Mouse (Mus musculus) embryonic facial prominence, embryonic 15.5 days (tissue): ENCODE measurements around the gene Qpctl. TPM values are rescaled to one million over a fixed set of nuclear protein-coding genes. Genes with fewer than 3 reads are reported as not detected.

Experiments used
- ATAC-seq: fragments of 200-750 bp; cut with Nextera tagmentation; 2 replicates; pipeline ENCODE4 v1.8.0; 2017; ENCODE audit warnings: low read depth, moderate TSS enrichment; ENCODE audit not compliant: insufficient number of reproducible peaks, low FRiP score, low TSS enrichment
- H3K27ac ChIP-seq: fragments of 300-500 bp; sonication (generic); replicated peaks from 2 replicates; pipeline ENCODE4 v1.5.1; 2015; ENCODE audit warnings: mild to moderate bottlenecking, inconsistent platforms
- H3K27me3 ChIP-seq: fragments of 300-500 bp; sonication (generic); 2 replicates; pipeline ENCODE4 v1.6.1; 2015; ENCODE audit warnings: inconsistent platforms
- H3K36me3 ChIP-seq: fragments of 300-500 bp; sonication (generic); 2 replicates; pipeline ENCODE4 v1.6.1; 2015; ENCODE audit warnings: mild to moderate bottlenecking, inconsistent platforms
- H3K4me1 ChIP-seq: fragments of 300-500 bp; sonication (generic); 2 replicates; pipeline ENCODE4 v1.6.1; 2015; ENCODE audit warnings: inconsistent platforms
- H3K4me2 ChIP-seq: fragments of 300-500 bp; sonication (generic); replicated peaks from 2 replicates; pipeline ENCODE4 v1.6.1; 2015; ENCODE audit warnings: mild to moderate bottlenecking, inconsistent platforms
- H3K4me3 ChIP-seq: fragments of 300-500 bp; sonication (generic); replicated peaks from 2 replicates; pipeline ENCODE4 v1.5.1; 2015; ENCODE audit warnings: mild to moderate bottlenecking, inconsistent platforms
- H3K9ac ChIP-seq: fragments of 300-500 bp; sonication (generic); 2 replicates; pipeline ENCODE4 v1.6.1; 2015; ENCODE audit warnings: inconsistent platforms
- H3K9me3 ChIP-seq: fragments of 300-500 bp; sonication (generic); replicated peaks from 2 replicates; pipeline ENCODE4 v1.6.1; 2016; ENCODE audit warnings: inconsistent platforms
- WGBS: fragments of 180-500 bp; shearing (Covaris S2); methylation state at CpG from one replicate; pipeline ENCODE4 v1.1.7; 2015; 5-methylcytosine and 5-hydroxymethylcytosine counted together
- polyA plus RNA-seq: library from polyadenylated mRNA; unstranded; fragments of >200 nt; fragmentation: Nextera tagmentation; extraction: Ambion mirVana; gene quantifications from 2 replicates; pipeline ENCODE4 v1.2.1, GENCODE M21; 2015

Qpctl gene
- polyA plus RNA-seq, 1 experiment from 2014 or later: 13.9 TPM

GRCm38 (mm10) chr7:19096421-19096976 lies 52.6 kb downstream of the Qpctl start:
- Histone ChIP-seq H3K9me3 (no peaks in the 10 kb centered on the region), H3K9ac (peak overlapping the region; percentile 85; the same call in 1 of the 2 replicates), H3K4me2 (peak overlapping the region; percentile 74), H3K4me3 (peak overlapping the region; percentile 86), H3K36me3 (peaks cover 10% of the 10 kb centered on the region), H3K4me1 (peaks cover 57% of the 10 kb centered on the region), H3K27ac (peak overlapping the region; percentile 99), H3K27me3 (no peaks in the 10 kb centered on the region)
- 55% methylated on average over 5 of the region's 5 CpGs for WGBS
- no peak for ATAC-seq

- 1% methylated on average over 19 of the region's 19 CpGs for WGBS
- peaks cover 60% of the 10 kb centered on the region for H3K4me1 ChIP-seq
These were observed 53.4 kb downstream of the Qpctl start for GRCm38 (mm10) chr7:19095751-19096110.

GRCm38 (mm10) chr7:19094826-19095750 lies 54.0 kb downstream of the Qpctl start:
- Histone ChIP-seq H3K9ac (peak overlapping the region; percentile 85), H3K9me3 (no peaks in the 10 kb centered on the region), H3K4me2 (peak overlapping the region; percentile 74), H3K4me3 (peak overlapping the region; percentile 86), H3K27ac (peak overlapping the region; percentile 99), H3K36me3 (peaks cover 12% of the 10 kb centered on the region), H3K4me1 (peaks cover 56% of the 10 kb centered on the region), H3K27me3 (no peaks in the 10 kb centered on the region)
- under 1% methylated on average over 87 of the region's 87 CpGs for WGBS
- no peak for ATAC-seq

More at GRCm38 (mm10) chr7:19095751-19096110, 53.4 kb downstream of the Qpctl start:
- Histone ChIP-seq H3K4me3 (peak overlapping the region; percentile 86), H3K9me3 (no peaks in the 10 kb centered on the region), H3K9ac (peak overlapping the region; percentile 85), H3K27me3 (no peaks in the 10 kb centered on the region), H3K36me3 (peaks cover 10% of the 10 kb centered on the region), H3K4me2 (peak overlapping the region; percentile 74), H3K27ac (peak overlapping the region; percentile 99)
- peak; percentile 10; the same call in 1 of the 2 replicates for ATAC-seq

GRCm38 (mm10) chr7:19094471-19094825 lies 54.6 kb downstream of the Qpctl start, which contains the start of gene Six5:
Gene Six5 (plus strand): TSS chr7:19094594.
- Histone ChIP-seq H3K9me3 (no peaks in the 10 kb centered on the region), H3K9ac (peak within 1 kb of the TSS; percentile 85), H3K36me3 (peaks cover 18% of the 10 kb centered on the region), H3K4me1 (peaks cover 56% of the 10 kb centered on the region), H3K4me3 (peak within 1 kb of the TSS; percentile 86), H3K4me2 (peak within 1 kb of the TSS; percentile 74), H3K27me3 (no peaks in the 10 kb centered on the region), H3K27ac (peak within 1 kb of the TSS; percentile 99)
- ATAC-seq: peak; percentile 5; the same call in 1 of the 2 replicates
- WGBS: under 1% methylated on average over 19 of the region's 36 CpGs

- Histone ChIP-seq H3K4me3 (peak overlapping the region; percentile 86), H3K4me2 (peak overlapping the region; percentile 74), H3K4me1 (peaks cover 51% of the 10 kb centered on the region), H3K9ac (peak overlapping the region; percentile 85), H3K27ac (peak overlapping the region; percentile 99), H3K9me3 (no peaks in the 10 kb centered on the region), H3K36me3 (peaks cover 18% of the 10 kb centered on the region), H3K27me3 (no peaks in the 10 kb centered on the region)
- under 1% methylated on average over 45 of the region's 45 CpGs for WGBS
- ATAC-seq: peak; percentile 86
These were observed 55.3 kb downstream of the Qpctl start for GRCm38 (mm10) chr7:19093537-19094385.

GRCm38 (mm10) chr7:19093174-19093521 lies 55.9 kb downstream of the Qpctl start:
- WGBS: under 1% methylated on average over 11 of the region's 15 CpGs
- H3K9ac ChIP-seq: peak overlapping the region; percentile 51; the same call in 1 of the 2 replicates

GRCm38 (mm10) chr7:19092381-19093173 lies 56.5 kb downstream of the Qpctl start:
- peaks cover 43% of the 10 kb centered on the region for H3K4me1 ChIP-seq
- no peaks in the 10 kb centered on the region for H3K27me3 ChIP-seq
- peak overlapping the region; percentile 86 for H3K4me3 ChIP-seq
- 3% methylated on average over 38 of the region's 38 CpGs for WGBS
- H3K36me3 ChIP-seq: peaks cover 26% of the 10 kb centered on the region
- peak; percentile 74 for ATAC-seq
- H3K4me2 ChIP-seq: peak overlapping the region; percentile 74
- H3K27ac ChIP-seq: peak overlapping the region; percentile 99
- peak overlapping the region; percentile 51 for H3K9ac ChIP-seq
- no peaks in the 10 kb centered on the region for H3K9me3 ChIP-seq

More at GRCm38 (mm10) chr7:19093174-19093521, 55.9 kb downstream of the Qpctl start:
- H3K4me2 ChIP-seq: peak overlapping the region; percentile 74
- no peaks in the 10 kb centered on the region for H3K9me3 ChIP-seq
- H3K4me3 ChIP-seq: peak overlapping the region; percentile 86
- H3K36me3 ChIP-seq: peaks cover 23% of the 10 kb centered on the region
- peaks cover 49% of the 10 kb centered on the region for H3K4me1 ChIP-seq
- H3K27ac ChIP-seq: peak overlapping the region; percentile 99
- no peaks in the 10 kb centered on the region for H3K27me3 ChIP-seq
- peak; percentile 26; the same call in 1 of the 2 replicates for ATAC-seq

- Histone ChIP-seq H3K4me3 (peak overlapping the region; percentile 86), H3K27ac (peak overlapping the region; percentile 99; the same call in 1 of the 2 replicates), H3K36me3 (peaks cover 24% of the 10 kb centered on the region), H3K4me1 (peaks cover 38% of the 10 kb centered on the region), H3K9me3 (no peaks in the 10 kb centered on the region), H3K9ac (peak overlapping the region; percentile 51), H3K27me3 (no peaks in the 10 kb centered on the region), H3K4me2 (peak overlapping the region; percentile 74)
- no peak for ATAC-seq
- WGBS: 36% methylated on average over 13 of the region's 17 CpGs
These were observed 57.2 kb downstream of the Qpctl start for GRCm38 (mm10) chr7:19091913-19092312.
